Mouse (Mus musculus): ENCODE results near the gene Gphn. TPM values are rescaled to one million over a fixed set of nuclear protein-coding genes. Genes with fewer than 3 reads are reported as not detected.
A peak's percentile ranks its signal among the peaks of the same experiment; 100 is the strongest.

Gphn gene
- polyA plus RNA-seq (2015; fragmentation: Nextera tagmentation; extraction: Ambion mirVana) = 28.1 and 30.6 TPM in 2 replicates

DNA sequence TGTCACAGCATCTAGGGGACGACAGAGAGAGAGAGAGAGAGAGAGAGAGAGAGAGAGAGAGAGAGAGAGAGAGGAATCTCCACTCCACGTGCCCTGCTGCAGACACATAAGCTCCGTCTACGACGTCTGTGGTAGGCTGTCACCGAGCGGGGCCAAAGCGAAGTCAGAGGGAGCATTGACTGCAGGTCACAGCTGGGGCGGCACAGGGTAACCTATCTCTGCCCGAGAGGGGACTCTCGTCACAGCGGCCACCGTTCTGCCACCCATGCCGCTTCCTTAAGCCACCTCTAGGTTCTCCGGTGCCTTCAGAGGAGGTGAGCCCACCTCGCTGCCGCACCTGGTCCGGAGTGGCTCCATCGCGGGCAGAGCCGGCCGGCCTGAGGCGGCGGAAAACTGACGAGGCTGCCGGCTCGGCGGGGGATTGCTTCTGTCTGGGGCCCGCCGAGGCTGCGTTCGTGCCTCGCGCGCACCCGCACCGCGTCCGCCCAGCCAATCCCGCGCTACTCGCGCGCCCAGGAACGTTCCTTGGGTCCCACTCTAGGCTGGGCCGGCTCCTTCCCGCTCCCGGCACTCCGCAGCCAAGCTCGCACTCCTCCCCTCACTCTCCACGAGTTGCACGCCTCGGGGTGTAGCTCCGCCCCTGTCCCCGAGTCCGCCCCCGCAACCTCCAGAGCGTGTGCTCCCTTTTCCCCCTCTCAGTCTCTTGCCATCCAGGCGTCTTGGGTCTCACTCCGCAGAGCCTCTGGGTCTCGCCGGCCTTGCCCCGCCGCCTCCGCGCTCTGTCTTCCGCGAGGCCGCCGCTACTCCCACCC lies at the start of gene Gphn:
Gene Gphn, plus strand, starts transcription at position 673 of the 812 bp plus-strand sequence.
- Histone ChIP-seq H3K27ac (replicated peaks) (peak within 1 kb of the TSS; percentile 99), H3K9ac (replicated peaks) (peak within 1 kb of the TSS; percentile 84), H3K9me3 (no peaks in the 10 kb centered on the region), H3K4me1 (peaks cover 15% of the 10 kb centered on the region), H3K4me3 (peak within 1 kb of the TSS; percentile 81), H3K27me3 (no peaks in the 10 kb centered on the region), H3K4me2 (replicated peaks) (peak within 1 kb of the TSS; percentile 54), H3K36me3 (no peaks in the 10 kb centered on the region)
- ATAC-seq (replicated peaks) = peak; percentile 99
- WGBS = under 1% methylated on average over 70 of the region's 70 CpGs

GRCm38 (mm10) chr12:78181452-78181851 lies 44.7 kb upstream of the Gphn start:
- no peaks in the 10 kb centered on the region for H3K9me3 ChIP-seq
- H3K4me2 ChIP-seq (replicated peaks) = no peak overlapping the region
- no peak overlapping the region for H3K27ac ChIP-seq (replicated peaks)
- H3K4me3 ChIP-seq = no peak overlapping the region
- ATAC-seq (replicated peaks) = no peak
- H3K9ac ChIP-seq (replicated peaks) = no peak overlapping the region
- no peaks in the 10 kb centered on the region for H3K4me1 ChIP-seq
- H3K27me3 ChIP-seq = no peaks in the 10 kb centered on the region
- 78% methylated on average over 2 of the region's 2 CpGs for WGBS
- no peaks in the 10 kb centered on the region for H3K36me3 ChIP-seq

DNA sequence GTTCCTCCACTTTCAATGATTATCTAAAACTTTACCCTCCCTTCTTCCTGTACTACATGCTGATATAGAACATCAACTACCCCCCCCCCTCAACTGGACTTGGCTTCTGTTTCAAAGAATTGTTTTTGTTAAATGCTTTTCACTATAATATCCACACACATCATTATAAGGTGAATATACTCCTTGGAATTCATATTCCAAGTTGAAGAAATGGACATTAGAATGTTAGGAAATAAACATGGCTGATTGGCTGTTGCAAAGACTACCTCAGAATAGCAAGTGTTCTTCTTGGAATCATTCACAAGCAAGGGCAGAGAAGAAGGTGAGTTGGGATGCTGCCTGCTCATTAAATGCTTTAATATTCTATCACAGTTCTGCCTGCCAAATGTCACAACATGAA lies 32.2 kb upstream of the Gphn start, which contains the start of gene Gm6657:
Gene Gm6657, plus strand, starts transcription at position 301 of the 400 bp plus-strand sequence.
- Histone ChIP-seq H3K27ac (replicated peaks) (no peak within 1 kb of the TSS), H3K4me3 (no peak within 1 kb of the TSS), H3K9ac (replicated peaks) (no peak within 1 kb of the TSS), H3K4me1 (no peaks in the 10 kb centered on the region), H3K27me3 (no peaks in the 10 kb centered on the region), H3K9me3 (no peaks in the 10 kb centered on the region), H3K36me3 (no peaks in the 10 kb centered on the region), H3K4me2 (replicated peaks) (no peak within 1 kb of the TSS)
- no peak for ATAC-seq (replicated peaks)

- no peak overlapping the region for H3K27ac ChIP-seq (replicated peaks)
- no peaks in the 10 kb centered on the region for H3K36me3 ChIP-seq
- H3K4me3 ChIP-seq = no peak overlapping the region
- no peak for ATAC-seq (replicated peaks)
- WGBS = 63% methylated on average over 2 of the region's 2 CpGs
- no peaks in the 10 kb centered on the region for H3K27me3 ChIP-seq
- H3K4me1 ChIP-seq = no peaks in the 10 kb centered on the region
- no peak overlapping the region for H3K9ac ChIP-seq (replicated peaks)
- no peak overlapping the region for H3K4me2 ChIP-seq (replicated peaks)
- H3K9me3 ChIP-seq = no peaks in the 10 kb centered on the region
Measured at GRCm38 (mm10) chr12:78195368-78195767, 30.8 kb upstream of the Gphn start.

DNA sequence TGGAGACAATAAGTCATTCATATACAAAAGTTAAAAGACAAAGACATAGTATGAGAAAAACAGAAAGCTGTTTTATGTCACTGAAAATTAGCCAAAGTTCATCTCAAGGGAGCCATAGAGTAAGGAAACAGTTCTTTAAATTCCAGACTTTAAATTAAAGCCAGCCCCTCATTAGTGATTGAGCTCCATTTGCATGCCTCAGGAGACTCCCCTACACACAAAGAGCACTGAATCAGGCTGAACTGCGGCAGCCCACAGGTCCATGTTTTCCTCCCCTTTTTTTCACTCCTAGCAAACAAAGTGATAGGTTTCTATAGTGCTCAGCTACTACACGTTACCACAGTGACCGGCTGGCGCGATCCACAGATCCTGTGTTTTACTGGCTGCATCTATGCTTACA lies 22.5 kb upstream of the Gphn start:
- Histone ChIP-seq H3K36me3 (no peaks in the 10 kb centered on the region), H3K27ac (replicated peaks) (no peak overlapping the region), H3K9ac (replicated peaks) (no peak overlapping the region), H3K27me3 (no peaks in the 10 kb centered on the region), H3K4me2 (replicated peaks) (no peak overlapping the region), H3K9me3 (no peaks in the 10 kb centered on the region), H3K4me1 (peaks cover 7% of the 10 kb centered on the region), H3K4me3 (no peak overlapping the region)
- WGBS = 28% methylated on average over 5 of the region's 5 CpGs
- ATAC-seq (replicated peaks) = no peak

DNA sequence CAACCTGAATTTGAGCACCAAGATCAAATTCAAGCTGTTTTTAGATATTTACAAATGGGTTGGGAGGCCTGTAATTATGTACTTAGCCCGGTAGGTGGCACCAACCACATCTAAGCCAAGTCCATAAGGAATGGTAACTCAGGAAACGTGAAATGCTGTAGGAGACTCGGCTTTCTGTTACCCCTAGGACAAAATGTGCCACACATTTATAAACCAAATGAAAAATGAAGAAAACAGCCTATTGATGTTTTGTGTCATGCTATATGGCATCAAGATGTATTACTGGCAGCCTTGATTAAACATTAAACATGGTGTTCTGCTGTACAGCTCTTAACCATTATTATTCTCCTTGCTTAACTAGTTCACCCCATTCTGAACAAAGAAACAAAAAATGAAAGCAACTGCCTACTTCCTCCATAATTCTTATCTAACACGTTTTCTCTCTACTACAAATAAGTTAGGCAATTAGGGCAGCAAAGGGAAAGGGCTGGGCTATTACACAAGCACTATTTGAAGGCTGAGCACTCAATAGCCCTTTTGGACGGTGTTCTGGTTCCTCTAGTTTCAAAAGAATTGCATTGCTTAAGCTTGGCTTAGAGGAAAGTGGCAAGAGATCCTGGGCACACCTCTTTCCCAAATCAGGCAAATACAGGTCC lies 20.1 kb upstream of the Gphn start:
- Histone ChIP-seq H3K9me3 (no peaks in the 10 kb centered on the region), H3K27ac (replicated peaks) (no peak overlapping the region), H3K4me1 (peaks cover 7% of the 10 kb centered on the region), H3K27me3 (no peaks in the 10 kb centered on the region), H3K9ac (replicated peaks) (no peak overlapping the region), H3K4me2 (replicated peaks) (0 out of 2 replicates have a peak overlapping the region, but pooled peaks have one; percentile 15), H3K4me3 (no peak overlapping the region), H3K36me3 (no peaks in the 10 kb centered on the region)
- peak; percentile 73 for ATAC-seq (replicated peaks)
- 4% methylated on average over 5 of the region's 5 CpGs for WGBS

GRCm38 (mm10) chr12:78206571-78206960 lies 19.6 kb upstream of the Gphn start:
- WGBS = 77% methylated on average over 4 of the region's 4 CpGs
- no peak for ATAC-seq (replicated peaks)

DNA sequence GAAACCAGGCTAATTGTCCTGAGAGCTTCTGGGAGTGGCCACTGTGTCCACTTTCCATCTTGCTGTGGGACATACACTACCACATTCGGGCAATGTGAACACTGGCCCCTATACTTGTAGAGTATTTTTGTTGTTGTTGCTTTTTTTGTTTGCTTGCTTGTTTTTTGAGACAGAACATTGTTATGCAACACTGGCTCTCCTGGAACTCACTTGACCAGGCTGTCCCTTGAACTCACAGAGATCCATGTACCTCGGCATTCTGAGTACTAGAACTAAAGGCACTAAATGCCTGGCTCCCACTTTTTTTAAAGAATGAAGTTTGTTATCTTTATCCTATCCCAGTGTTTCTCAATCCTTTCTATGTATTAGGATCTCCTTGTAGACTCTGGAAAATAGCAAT lies 16.3 kb upstream of the Gphn start:
- no peak for ATAC-seq (replicated peaks)
- Histone ChIP-seq H3K4me3 (no peak overlapping the region), H3K4me1 (peaks cover 7% of the 10 kb centered on the region), H3K4me2 (replicated peaks) (no peak overlapping the region), H3K9me3 (no peaks in the 10 kb centered on the region), H3K27me3 (no peaks in the 10 kb centered on the region), H3K36me3 (no peaks in the 10 kb centered on the region), H3K27ac (replicated peaks) (no peak overlapping the region), H3K9ac (replicated peaks) (no peak overlapping the region)
- WGBS = 85% methylated on average over 2 of the region's 2 CpGs

More at GRCm38 (mm10) chr12:78206571-78206960, 19.6 kb upstream of the Gphn start:
- Histone ChIP-seq H3K4me1 (peaks cover 7% of the 10 kb centered on the region), H3K27me3 (no peaks in the 10 kb centered on the region), H3K9me3 (no peaks in the 10 kb centered on the region), H3K4me2 (replicated peaks) (no peak overlapping the region), H3K4me3 (no peak overlapping the region), H3K9ac (replicated peaks) (no peak overlapping the region), H3K36me3 (no peaks in the 10 kb centered on the region), H3K27ac (replicated peaks) (no peak overlapping the region)

GRCm38 (mm10) chr12:78215490-78215889 lies 10.7 kb upstream of the Gphn start:
- ATAC-seq (replicated peaks) = no peak
- 79% methylated on average over 6 of the region's 6 CpGs for WGBS
- no peak overlapping the region for H3K4me2 ChIP-seq (replicated peaks)

DNA sequence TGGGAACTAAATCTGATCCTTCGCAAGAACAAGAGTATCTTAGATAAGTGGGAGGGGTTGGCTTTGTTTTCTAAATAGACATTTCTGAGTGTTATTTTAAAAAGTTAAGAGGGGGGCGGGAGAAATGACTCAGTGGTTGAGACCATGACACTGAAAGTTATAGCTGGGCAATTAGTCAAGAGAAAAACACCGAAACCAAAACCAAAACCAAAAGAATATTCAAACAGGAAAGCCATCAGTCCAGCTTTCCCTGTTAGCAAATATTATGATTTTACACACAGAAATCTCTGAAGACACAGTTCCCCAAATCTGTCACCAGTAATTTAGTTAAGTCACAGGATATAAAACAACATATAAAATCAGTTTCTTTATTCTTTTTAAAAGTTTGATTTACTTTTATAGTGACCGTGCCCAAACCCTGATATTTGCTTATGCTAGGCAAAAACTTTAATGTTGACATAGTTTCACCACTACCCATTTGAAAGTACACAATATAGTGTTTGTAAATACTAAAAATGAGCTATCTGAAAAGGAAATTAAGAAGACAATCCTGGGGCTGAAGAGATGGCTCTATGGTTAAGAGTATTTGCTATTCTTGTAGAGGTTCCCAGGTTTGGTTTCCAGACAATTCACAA lies 6.9 kb upstream of the Gphn start:
- no peaks in the 10 kb centered on the region for H3K4me1 ChIP-seq
- H3K4me3 ChIP-seq = no peak overlapping the region
- H3K36me3 ChIP-seq = no peaks in the 10 kb centered on the region
- ATAC-seq (replicated peaks) = no peak
- H3K9me3 ChIP-seq = no peaks in the 10 kb centered on the region
- H3K4me2 ChIP-seq (replicated peaks) = no peak overlapping the region
- no peaks in the 10 kb centered on the region for H3K27me3 ChIP-seq
- no peak overlapping the region for H3K9ac ChIP-seq (replicated peaks)
- WGBS = 85% methylated on average over 4 of the region's 4 CpGs
- H3K27ac ChIP-seq (replicated peaks) = no peak overlapping the region

More at GRCm38 (mm10) chr12:78215490-78215889, 10.7 kb upstream of the Gphn start:
- H3K9ac ChIP-seq (replicated peaks) = no peak overlapping the region
- no peaks in the 10 kb centered on the region for H3K27me3 ChIP-seq
- H3K27ac ChIP-seq (replicated peaks) = no peak overlapping the region
- no peaks in the 10 kb centered on the region for H3K36me3 ChIP-seq
- H3K4me1 ChIP-seq = no peaks in the 10 kb centered on the region
- H3K9me3 ChIP-seq = no peaks in the 10 kb centered on the region
- H3K4me3 ChIP-seq = no peak overlapping the region

- under 1% methylated on average over 48 of the region's 48 CpGs for WGBS
- Histone ChIP-seq H3K9me3 (no peaks in the 10 kb centered on the region), H3K4me1 (peaks cover 15% of the 10 kb centered on the region), H3K4me3 (peak overlapping the region; percentile 81), H3K36me3 (no peaks in the 10 kb centered on the region), H3K4me2 (replicated peaks) (peak overlapping the region; percentile 54), H3K9ac (replicated peaks) (peak overlapping the region; percentile 84), H3K27ac (replicated peaks) (peak overlapping the region; percentile 99), H3K27me3 (no peaks in the 10 kb centered on the region)
- ATAC-seq (replicated peaks) = peak; percentile 92
Measured at GRCm38 (mm10) chr12:78226519-78226875, 318 bp downstream of the Gphn start.

Measured in forebrain, embryonic 15.5 days (tissue).